Mouse (Mus musculus): Measurements from ENCODE around the gene Skor1.

Gene Skor1

DNA sequence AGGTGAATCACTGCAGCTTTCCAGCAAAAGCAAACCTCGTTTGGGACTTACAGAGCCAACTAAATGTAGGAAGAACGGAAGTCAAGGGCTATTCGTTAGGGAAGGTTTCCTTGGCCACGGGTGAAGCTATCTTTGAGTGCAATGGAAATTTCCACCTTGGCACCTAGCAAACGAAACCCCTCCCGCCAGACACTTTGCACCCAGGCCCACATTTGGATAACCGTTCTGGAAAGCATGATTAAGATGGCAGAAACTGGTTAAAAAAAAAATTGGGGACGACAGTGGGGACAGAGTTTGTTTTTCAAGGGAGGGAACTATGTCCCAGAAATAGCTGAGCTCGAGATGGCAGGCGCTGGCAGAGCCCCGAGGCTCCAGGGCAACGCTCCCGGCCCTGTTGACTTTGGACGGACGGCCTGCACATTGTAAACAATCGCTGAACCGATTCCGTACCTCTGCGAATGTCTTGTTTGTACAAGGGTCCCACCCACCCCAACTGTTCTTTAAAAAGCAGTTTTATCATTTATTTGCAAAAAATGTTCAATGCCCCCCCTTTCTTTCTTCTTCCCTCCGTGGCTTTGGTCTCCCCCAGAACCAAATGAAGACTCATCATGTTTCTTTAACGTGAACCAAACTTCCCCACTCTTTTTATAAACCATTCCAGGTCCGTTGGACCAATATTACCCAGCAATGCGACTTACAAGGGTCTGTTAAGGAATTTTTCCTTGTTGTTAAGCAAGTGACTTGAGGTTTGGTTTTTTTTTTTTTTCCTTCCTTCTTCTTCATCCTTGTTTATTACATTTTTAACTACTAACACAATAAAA, 57.5 kb downstream of the Skor1 start:
- no peak for DNase-seq (ENCODE audit: low read depth, low spot score)

DNA sequence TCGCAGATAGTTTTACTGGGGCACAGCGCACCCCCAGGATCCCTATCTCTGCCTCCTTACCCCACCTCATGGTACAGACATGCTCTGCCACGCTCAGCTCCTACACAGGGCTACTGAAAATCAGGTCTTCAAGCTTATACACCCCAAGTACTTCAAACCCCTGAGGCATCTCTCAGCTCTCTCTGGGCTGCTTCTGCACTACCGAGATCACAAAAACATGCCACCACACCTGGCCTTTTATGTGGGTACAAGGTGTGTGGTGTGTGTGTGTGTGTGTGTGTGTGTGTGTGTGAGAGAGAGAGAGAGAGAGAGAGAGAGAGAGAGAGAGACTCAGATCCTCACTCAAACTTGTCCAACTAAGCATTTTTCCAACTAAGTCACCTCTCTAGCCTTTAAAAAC, 59.6 kb downstream of the Skor1 start:
- no peak for DNase-seq (ENCODE audit: low read depth, low spot score)
